Mouse (Mus musculus): ENCODE data around the gene Msantd2.

The Msantd2 gene

DNA sequence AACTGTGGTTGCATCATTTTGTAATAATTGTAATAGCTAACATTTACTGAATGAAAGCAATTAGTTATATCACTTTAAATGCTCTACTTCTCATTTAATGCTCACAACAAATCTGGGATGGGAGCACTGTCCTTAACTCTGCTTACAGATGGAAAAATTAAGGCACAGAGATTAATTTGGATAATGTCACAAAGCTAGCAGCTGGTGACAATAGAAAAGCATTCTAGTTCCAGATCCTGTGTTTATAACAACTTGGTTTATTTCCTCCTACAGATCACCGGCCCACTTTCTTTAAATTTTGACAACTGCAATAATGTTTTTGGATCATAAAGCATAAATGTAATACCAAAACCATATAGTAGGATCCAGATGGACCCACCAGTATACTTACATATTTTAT, 16.9 kb downstream of the Msantd2 start:
- no peak for DNase-seq

DNA sequence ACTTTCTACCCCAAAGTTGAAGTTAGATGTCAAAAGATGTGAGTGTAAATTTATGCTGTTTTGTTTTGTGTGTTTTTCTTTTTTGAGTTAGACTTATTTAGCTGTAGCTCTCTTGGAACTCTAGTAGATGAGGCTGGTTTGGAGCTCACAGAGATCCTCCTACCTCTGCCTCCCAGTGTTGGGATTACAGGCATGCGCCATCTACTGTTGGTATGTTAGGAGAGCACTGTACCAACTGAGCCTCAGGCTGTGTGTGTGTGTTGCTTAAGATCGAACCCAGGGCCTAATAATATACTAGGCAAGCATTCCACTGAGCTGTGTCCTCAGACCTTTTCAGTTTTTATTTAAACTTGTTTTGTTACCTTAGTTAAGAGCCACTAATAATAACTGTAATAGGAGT, 23.0 kb downstream of the Msantd2 start:
- no peak for DNase-seq

DNA sequence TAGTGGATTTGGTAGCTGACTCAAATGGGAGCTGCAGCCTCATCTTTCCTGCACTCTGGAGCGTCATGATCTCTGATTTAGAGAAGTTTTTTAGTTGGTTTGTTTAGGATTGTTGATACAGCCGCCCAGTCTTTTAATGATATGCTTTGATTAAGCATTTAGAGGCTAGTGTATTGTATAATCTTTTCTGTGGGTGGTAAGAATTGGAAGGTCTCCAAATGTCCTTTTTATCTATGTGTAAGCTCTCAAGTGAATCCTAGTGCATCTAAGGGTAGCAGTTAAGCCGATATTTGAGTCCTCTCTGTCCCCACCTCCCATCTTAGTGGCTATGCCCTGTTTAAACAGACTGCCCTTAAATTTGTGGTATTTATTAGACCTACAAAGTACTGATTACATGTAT, 25.3 kb downstream of the Msantd2 start:
- DNase-seq: no peak

DNA sequence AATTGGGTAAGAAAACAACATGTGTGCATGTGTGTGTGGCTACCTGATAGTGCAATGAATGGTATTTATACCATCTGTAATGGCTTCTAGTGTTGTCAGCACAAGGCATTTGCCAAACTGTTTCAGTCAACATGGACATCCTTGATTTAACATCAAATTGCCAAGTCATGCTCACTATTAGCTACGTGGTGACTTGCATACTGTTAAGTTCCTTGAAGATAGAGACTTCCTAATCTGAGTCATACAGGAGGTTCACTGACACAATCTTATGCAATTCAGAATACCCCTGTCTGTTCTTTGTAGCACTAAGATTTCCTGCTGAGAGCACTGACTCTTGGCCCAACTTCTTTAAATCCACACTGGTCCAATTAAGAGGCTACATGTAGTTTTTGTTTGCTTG, 28.3 kb downstream of the Msantd2 start:
- DNase-seq: no peak

- no peak for DNase-seq
These were observed 29.9 kb downstream of the Msantd2 start for GRCm38 (mm10) chr9:37518991-37519390.

DNA sequence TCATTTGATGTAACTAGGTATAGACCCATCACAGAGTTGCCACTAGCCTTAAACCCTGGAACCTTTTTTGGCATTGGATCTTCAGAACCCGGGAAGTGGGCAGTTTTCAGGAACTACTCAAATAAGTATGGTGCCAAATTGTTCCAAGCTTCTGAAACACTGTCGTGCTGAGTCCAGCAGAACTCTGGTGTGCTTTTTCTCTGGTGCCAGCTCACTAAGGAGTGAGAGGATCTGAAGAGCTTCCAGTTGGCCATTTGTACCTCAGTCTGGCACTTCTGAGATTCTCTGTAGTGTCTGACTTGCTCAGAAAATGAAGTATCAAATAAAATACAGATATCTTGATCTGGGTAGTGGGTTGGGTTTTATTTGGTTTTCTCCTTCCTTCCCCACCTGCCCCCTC, 30.9 kb downstream of the Msantd2 start:
- DNase-seq: no peak

GRCm38 (mm10) chr9:37525461-37525860, 36.3 kb downstream of the Msantd2 start:
- no peak for DNase-seq

- DNase-seq: peak; percentile 69
These were observed 37.6 kb downstream of the Msantd2 start for GRCm38 (mm10) chr9:37526443-37527395.

DNA sequence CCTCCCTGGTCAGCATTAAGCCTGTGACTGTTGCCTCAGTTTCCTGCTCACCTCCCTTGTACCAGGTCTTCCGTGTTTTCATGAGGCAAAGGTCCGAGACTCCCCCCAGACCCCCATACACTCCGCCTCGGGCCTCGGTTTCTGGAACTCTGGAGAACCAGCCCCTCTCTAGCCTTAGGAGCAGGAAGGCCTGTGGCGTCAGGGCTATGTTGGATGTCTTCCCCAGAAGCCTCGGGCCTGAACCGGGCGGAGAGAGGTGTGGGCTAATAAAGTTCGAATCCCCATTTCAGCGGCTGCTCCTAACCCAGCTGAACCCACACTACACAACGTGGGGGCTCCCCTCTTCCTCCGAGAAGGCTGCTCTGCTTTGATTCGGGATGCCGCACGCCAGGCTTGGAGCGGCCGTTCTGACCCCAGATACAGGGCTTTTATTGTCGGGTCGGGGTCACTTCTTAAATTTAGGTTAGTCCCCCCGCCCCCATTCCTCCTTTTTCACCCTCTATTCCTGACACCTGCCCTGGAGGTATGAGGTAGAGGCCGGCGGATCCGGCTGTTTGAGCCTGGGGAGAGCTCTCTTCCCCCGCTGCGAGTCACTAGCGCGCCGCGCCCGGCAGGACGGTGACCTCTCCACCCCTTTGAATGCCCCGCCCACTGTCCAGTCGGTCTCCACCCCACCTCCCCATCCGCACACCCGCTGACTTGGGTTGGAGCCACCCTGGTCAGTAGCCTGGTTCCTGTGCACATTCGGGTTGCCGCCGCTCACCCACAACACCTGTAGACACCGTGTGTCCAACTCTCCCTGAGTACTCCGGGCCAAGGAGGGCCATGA, 38.5 kb downstream of the Msantd2 start, which contains the start of gene Esam:
TSS of gene Esam (plus strand) at position 683 of the 829 bp plus-strand sequence.
- peak; percentile 90 for DNase-seq

DNA sequence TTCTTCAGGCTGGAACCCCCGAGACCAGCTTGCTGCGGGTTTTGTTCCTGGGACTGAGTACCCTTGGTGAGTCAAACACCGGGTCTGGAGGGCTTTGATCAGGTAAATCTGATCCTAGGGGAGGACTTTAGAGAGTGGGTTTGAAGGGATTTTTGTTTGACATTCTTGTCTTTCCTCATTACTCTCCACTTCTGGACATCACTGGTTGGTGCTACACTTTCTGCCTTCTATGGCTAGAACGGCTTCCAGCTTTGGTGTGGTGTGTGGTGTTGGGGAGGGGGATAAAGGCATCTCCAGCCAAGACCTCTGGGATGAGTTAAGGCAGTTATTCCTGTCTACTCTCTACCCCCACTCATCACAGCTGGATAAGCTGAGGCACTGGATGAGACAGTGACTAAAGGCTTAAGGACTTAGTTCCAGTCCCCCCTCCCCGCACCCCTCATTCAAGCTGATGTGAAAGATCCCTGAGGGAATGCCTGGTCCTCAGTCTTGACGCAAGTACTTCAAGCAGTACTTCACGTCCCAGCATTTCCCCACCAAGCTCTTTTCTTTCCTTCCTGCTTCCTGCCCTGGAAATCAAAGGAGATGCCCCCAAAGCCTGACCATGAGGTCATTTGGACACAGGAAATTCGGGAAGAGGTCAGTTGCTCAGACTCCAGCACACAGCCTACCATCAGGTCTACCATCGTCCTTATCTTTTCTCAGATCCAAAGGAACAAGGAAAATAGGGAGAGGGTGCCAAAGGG, 39.3 kb downstream of the Msantd2 start:
- DNase-seq: peak; percentile 48

GRCm38 (mm10) chr9:37530031-37530887, 41.1 kb downstream of the Msantd2 start:
- peak; percentile 84 for DNase-seq

- DNase-seq: peak; percentile 75
These were observed 42.0 kb downstream of the Msantd2 start for GRCm38 (mm10) chr9:37530888-37531705.

GRCm38 (mm10) chr9:37536851-37537250, 47.7 kb downstream of the Msantd2 start:
- no peak for DNase-seq

- DNase-seq: no peak
These were observed 48.6 kb downstream of the Msantd2 start for GRCm38 (mm10) chr9:37537658-37538250.

DNA sequence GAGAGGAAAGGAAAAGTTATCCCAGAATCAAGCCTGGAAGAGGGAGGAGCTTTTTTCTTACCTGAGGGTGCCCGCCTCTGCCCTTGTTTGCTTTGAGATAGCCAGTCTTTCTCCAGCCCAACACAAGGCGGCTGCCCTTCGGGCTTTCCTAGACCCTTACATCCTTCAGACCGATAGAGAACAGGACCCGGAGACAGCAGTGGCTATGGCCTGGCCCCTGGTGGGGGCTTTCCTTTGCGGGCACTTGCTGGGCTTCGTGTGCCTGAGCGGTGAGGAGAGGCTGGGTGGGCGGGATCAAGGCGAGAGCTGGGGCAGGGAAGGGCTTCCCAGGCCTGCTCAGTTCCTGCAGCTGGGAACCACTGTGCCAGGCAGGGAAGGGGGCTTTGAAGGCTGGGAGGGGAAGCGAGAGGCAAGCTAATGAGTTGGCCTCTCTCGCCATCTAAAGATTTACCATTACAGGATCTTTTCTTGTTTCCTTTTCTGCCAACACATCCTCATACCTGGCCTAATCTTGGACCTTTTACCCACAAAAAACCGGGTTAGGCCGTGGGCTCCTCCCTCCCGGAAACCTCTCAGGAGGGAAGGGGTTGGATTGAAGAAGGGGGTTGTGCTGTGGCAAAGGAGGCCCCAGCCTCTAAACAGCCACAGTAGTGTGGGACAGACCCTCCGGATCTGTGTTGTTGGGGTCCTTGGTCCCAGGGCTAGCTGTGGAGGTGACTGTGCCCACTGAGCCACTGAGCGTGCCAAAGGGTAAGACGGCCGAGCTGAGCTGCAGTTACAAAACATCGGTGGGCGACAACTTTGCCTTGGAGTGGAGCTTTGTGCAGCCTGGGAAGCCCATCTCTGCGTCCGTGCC, 50.3 kb downstream of the Msantd2 start, which contains the start of gene Vsig2:
TSS of gene Vsig2 (plus strand) at position 86 of the 856 bp plus-strand sequence.
- no peak for DNase-seq

DNA sequence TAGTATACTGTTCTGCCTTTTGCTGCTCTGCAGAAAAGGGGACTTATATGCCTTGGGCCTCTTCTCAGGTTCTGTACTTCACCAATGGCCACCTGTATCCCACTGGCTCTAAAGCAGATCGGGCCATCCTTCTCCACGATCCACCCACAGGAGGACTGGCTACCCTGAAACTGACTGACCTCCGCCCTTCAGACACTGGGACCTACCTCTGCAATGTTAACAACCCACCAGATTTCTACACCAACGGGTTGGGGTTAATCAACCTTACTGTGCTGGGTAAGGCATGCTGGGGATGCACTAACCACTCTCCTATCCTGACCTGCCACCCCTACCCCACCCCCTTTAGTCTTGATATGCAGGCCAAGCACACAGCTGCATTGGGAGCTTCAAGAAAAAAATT, 51.1 kb downstream of the Msantd2 start:
- no peak for DNase-seq

DNA sequence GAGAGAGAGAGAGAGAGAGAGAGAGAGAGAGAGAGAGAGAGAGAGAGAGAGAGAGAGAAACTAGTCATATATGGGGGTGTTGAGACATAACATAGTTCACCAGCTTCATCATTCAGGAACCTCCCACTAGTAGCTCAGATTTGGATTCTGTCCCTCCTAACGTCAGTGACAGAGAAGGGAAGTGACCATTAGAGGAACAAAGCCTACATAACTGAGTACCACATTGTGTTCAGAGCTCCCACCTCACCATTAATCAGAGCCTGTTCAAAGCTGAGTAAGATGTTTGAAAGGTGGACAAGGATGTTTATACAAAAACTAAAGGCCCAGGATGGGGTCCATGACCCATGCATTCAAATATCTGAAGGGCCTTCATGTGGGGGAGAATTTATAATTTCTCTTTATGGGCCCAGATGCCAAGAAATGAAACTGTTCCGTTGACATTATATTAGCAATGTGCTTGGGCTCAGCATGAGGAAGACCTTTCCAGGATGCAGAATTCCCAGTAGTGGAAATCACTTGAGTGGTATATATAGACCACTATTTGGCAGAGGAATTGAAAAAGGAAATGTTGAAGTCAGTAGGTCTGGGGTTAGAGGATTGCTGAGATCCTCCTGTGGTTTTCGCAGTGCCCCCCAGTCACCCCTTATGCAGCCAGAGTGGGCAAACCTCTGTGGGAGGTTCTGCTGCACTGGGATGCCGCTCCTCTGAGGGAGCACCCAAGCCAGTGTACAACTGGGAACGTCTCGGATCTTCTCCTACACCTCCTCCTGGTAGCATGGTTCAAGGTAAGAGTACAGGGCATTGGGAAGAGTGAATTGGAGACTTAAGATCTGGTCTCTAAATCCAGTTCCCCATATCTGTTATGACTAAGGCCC, 51.8 kb downstream of the Msantd2 start:
- no peak for DNase-seq

DNA sequence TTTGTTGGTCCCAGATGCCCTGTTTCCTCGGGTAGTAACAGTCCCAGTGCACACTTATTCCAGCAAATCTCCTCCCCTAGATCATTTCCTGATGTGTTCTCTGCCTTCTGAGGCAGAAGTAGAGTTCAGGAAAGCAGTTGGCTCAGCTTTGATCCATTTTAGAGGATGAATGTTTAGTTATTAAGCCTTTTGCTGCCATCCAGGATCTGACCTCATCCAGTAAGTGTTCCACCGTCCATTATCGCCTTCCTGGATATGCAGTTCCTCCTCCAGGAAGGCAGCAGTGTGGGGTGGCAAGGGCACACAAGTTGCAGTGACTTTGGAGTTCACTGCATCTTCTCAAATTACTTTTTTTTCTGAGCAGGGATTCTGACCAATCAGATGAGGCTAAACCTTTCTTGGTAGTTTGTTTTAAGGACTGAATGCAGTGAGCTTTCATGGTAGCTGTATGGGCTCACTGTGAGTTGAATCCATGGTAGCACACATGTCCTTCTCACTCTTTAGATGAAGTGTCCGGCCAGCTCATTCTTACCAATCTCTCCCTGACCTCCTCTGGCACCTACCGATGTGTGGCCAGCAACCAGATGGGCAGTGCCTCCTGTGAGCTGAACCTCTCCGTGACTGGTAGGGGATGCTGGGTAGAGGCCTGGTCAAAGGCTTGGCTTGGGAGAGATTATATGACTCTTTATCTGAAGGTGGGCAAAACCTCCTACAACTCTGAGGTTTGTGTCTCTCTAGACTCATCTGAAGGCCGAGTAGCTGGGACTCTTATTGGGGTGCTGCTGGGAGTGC, 52.9 kb downstream of the Msantd2 start:
- DNase-seq: no peak
